Mouse (Mus musculus): ENCODE measurements around the gene Ece2.
"Not testable (repeated sequence)": the region's sequence is repeated elsewhere in the genome, so short reads cannot be mapped to it uniquely, and the experiment has no call there.

Gene Ece2

GRCm38 (mm10) chr16:20621991-20622685, 7.5 kb upstream of the Ece2 start:
- DNase-seq (ENCODE audit: low read depth): peak; percentile 58

- DNase-seq (ENCODE audit: low read depth): no peak
These were observed 6.4 kb upstream of the Ece2 start for GRCm38 (mm10) chr16:20623211-20623610.

- DNase-seq (ENCODE audit: low read depth): no peak
These were observed 697 bp upstream of the Ece2 start for GRCm38 (mm10) chr16:20628871-20629391.

GRCm38 (mm10) chr16:20637410-20637809, 7.8 kb downstream of the Ece2 start:
- DNase-seq (ENCODE audit: low read depth): no peak

GRCm38 (mm10) chr16:20638367-20638766, 8.7 kb downstream of the Ece2 start:
- DNase-seq (ENCODE audit: low read depth): no peak

GRCm38 (mm10) chr16:20642161-20642560, 12.5 kb downstream of the Ece2 start:
- no peak for DNase-seq (ENCODE audit: low read depth)

- no peak for DNase-seq (ENCODE audit: low read depth)
These were observed 14.3 kb downstream of the Ece2 start for GRCm38 (mm10) chr16:20643911-20644310.

- peak; percentile 85 for DNase-seq (ENCODE audit: low read depth)
These were observed 21.7 kb downstream of the Ece2 start, which contains the start of gene Psmd2 for GRCm38 (mm10) chr16:20651076-20651946. TSS of gene Psmd2 (plus strand) at chr16:20651652.

GRCm38 (mm10) chr16:20651947-20652310, 22.3 kb downstream of the Ece2 start:
- DNase-seq (ENCODE audit: low read depth): no peak

- no peak for DNase-seq (ENCODE audit: low read depth)
These were observed 23.7 kb downstream of the Ece2 start for GRCm38 (mm10) chr16:20653315-20653714.

GRCm38 (mm10) chr16:20657661-20658060, 28.0 kb downstream of the Ece2 start:
- no peak for DNase-seq (ENCODE audit: low read depth)

- not testable (repeated sequence) for DNase-seq (ENCODE audit: low read depth)
These were observed 38.4 kb downstream of the Ece2 start, which contains the start of gene Eif4g1 for GRCm38 (mm10) chr16:20668013-20668412. TSS of gene Eif4g1 (plus strand) at chr16:20668313.

- DNase-seq (ENCODE audit: low read depth): no peak
These were observed 40.7 kb downstream of the Ece2 start for GRCm38 (mm10) chr16:20670291-20670690.

GRCm38 (mm10) chr16:20671886-20672285, 42.3 kb downstream of the Ece2 start:
- DNase-seq (ENCODE audit: low read depth): no peak

- DNase-seq (ENCODE audit: low read depth): peak; percentile 90
These were observed 42.9 kb downstream of the Ece2 start for GRCm38 (mm10) chr16:20672500-20672902.

- no peak for DNase-seq (ENCODE audit: low read depth)
These were observed 43.5 kb downstream of the Ece2 start for GRCm38 (mm10) chr16:20672965-20673705.

GRCm38 (mm10) chr16:20673706-20674303, 44.2 kb downstream of the Ece2 start:
- no peak for DNase-seq (ENCODE audit: low read depth)

GRCm38 (mm10) chr16:20675213-20675612, 45.6 kb downstream of the Ece2 start:
- no peak for DNase-seq (ENCODE audit: low read depth)

- DNase-seq (ENCODE audit: low read depth): no peak
These were observed 47.1 kb downstream of the Ece2 start for GRCm38 (mm10) chr16:20676702-20677101.

GRCm38 (mm10) chr16:20677380-20677779, 47.8 kb downstream of the Ece2 start:
- DNase-seq (ENCODE audit: low read depth): no peak

- DNase-seq (ENCODE audit: low read depth): no peak
These were observed 48.5 kb downstream of the Ece2 start for GRCm38 (mm10) chr16:20677974-20678675.
